Comparison of ENCODE assay signal across 8 mouse cellular contexts in the genomic region with DNA sequence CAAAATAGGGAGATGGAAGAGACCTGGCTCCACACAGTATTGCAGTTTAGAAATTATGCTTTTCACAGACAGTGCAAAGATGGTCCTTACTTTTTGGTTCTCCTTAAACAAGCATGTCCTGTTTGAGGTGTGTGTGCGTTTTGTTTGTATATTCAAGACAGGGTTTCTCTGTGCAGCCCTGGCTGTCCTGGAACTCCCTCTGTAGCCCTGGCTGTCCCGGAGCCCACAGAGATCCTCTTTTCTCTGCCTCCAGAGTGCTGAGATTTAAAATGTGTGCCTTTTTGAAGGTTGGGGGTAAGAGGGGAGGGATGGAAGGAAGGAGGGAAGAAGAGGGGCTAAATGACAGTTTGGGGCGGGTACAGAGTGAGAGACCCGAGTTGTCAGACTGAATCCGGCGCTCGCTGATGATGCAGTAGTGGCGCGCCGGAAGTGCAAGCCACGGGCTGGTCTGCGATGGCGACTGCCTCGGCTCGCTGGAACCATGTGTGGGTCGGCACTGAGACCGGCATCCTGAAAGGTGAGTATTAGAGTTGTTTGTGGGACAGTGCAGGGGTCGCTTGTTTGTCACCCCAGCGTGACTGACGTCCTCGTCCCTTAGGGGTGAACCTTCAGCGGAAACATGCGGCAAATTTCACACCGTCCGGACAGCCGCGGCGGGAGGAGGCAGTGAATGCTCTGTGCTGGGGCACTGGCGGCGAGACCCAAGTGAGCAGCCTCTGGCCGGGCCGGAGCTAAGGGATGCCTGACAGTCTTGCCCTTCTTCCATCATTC. TPM values are rescaled to one million over a fixed set of nuclear protein-coding genes. Genes with fewer than 3 reads are reported as not detected.
DNase-seq lines count a peak whose midpoint lies in the region; ATAC-seq and TF ChIP-seq lines count a peak whose summit lies in the region.

A gene (plus strand): TSS at position 439 of the 771 bp plus-strand sequence.

- H3K9ac ChIP-seq in embryonic facial prominence, embryonic 15.5 days: peak within 1 kb of the TSS; percentile 79
- peak within 1 kb of the TSS; percentile 85 for H3K9ac ChIP-seq in limb, embryonic 13.5 days
- H3K9ac ChIP-seq in midbrain, embryonic 15.5 days: peak within 1 kb of the TSS; percentile 61

- no peaks in the 10 kb centered on the region for H3K27me3 ChIP-seq in embryonic facial prominence, embryonic 15.5 days
- no peaks in the 10 kb centered on the region for H3K27me3 ChIP-seq in limb, embryonic 13.5 days
- H3K27me3 ChIP-seq in midbrain, embryonic 15.5 days (replicated peaks): no peaks in the 10 kb centered on the region

- peak; percentile 92 for DNase-seq in 416B (ENCODE audit: low read depth)
- DNase-seq in heart, adult 8-10 months (ENCODE audit: low spot score): peak; percentile 91
- DNase-seq in kidney, adult 9 months: peak; percentile 92
- DNase-seq in spleen, adult 18-20 months: peak; percentile 79 to 92

- H3K36me3 ChIP-seq in embryonic facial prominence, embryonic 15.5 days: peaks cover 29% of the 10 kb centered on the region
- peaks cover 35% of the 10 kb centered on the region for H3K36me3 ChIP-seq in limb, embryonic 13.5 days
- H3K36me3 ChIP-seq in midbrain, embryonic 15.5 days (replicated peaks): peaks cover 15% of the 10 kb centered on the region; the same call in 1 of the 2 replicates

- peak within 1 kb of the TSS; percentile 86 for H3K4me2 ChIP-seq in embryonic facial prominence, embryonic 15.5 days (replicated peaks)
- peak within 1 kb of the TSS; percentile 75 for H3K4me2 ChIP-seq in limb, embryonic 13.5 days (replicated peaks)
- peak within 1 kb of the TSS; percentile 75 for H3K4me2 ChIP-seq in midbrain, embryonic 15.5 days

- TF ChIP-seq POLR2A in bone marrow, adult 2 months (IDR thresholded peaks at IDR 0.05; ENCODE audit: borderline replicate concordance, control insufficient read depth, low read depth, low read length): peak; percentile 93

- under 1% methylated on average over 32 of the region's 32 CpGs for WGBS in bone marrow, adult 2 months
- under 1% methylated on average over 32 of the region's 32 CpGs for WGBS in embryonic facial prominence, embryonic 15.5 days
- under 1% methylated on average over 32 of the region's 32 CpGs for WGBS in limb, embryonic 13.5 days
- WGBS in midbrain, embryonic 15.5 days: under 1% methylated on average over 32 of the region's 32 CpGs

- H3K4me3 ChIP-seq in bone marrow, adult 2 months (replicated peaks; ENCODE audit: control insufficient read depth, low read depth, low read length): peak within 1 kb of the TSS; percentile 93
- H3K4me3 ChIP-seq in embryonic facial prominence, embryonic 15.5 days (replicated peaks): peak within 1 kb of the TSS; percentile 90
- H3K4me3 ChIP-seq in limb, embryonic 13.5 days: peak within 1 kb of the TSS; percentile 95
- H3K4me3 ChIP-seq in midbrain, embryonic 15.5 days: peak within 1 kb of the TSS; percentile 87

- peak within 1 kb of the TSS; percentile 18; the same call in 1 of the 2 replicates for H3K27ac ChIP-seq in bone marrow, adult 2 months (ENCODE audit: control insufficient read depth, insufficient read depth, low read depth, low read length, poor library complexity)
- peak within 1 kb of the TSS; percentile 77 for H3K27ac ChIP-seq in embryonic facial prominence, embryonic 15.5 days (replicated peaks)
- peak within 1 kb of the TSS; percentile 69 for H3K27ac ChIP-seq in limb, embryonic 13.5 days
- H3K27ac ChIP-seq in midbrain, embryonic 15.5 days: peak within 1 kb of the TSS; percentile 86

- no peaks in the 10 kb centered on the region for H3K4me1 ChIP-seq in bone marrow, adult 2 months (ENCODE audit: control insufficient read depth, insufficient read depth, low read length)
- H3K4me1 ChIP-seq in embryonic facial prominence, embryonic 15.5 days: peaks cover 9% of the 10 kb centered on the region
- peaks cover 16% of the 10 kb centered on the region for H3K4me1 ChIP-seq in limb, embryonic 13.5 days
- H3K4me1 ChIP-seq in midbrain, embryonic 15.5 days: peaks cover 18% of the 10 kb centered on the region

- H3K9me3 ChIP-seq in embryonic facial prominence, embryonic 15.5 days (replicated peaks): no peaks in the 10 kb centered on the region
- H3K9me3 ChIP-seq in limb, embryonic 13.5 days: no peaks in the 10 kb centered on the region
- no peaks in the 10 kb centered on the region for H3K9me3 ChIP-seq in midbrain, embryonic 15.5 days

- TF ChIP-seq CTCF in bone marrow, adult 2 months (IDR thresholded peaks at IDR 0.05; ENCODE audit: control insufficient read depth, insufficient read depth, low read length): no peak

- peak; percentile 90 for ATAC-seq in embryonic facial prominence, embryonic 15.5 days (ENCODE audit: insufficient number of reproducible peaks, low FRiP score, low TSS enrichment, low read depth)
- ATAC-seq in limb, embryonic 13.5 days (ENCODE audit: low FRiP score, low read depth): peak; percentile 95
- peak; percentile 95 for ATAC-seq in midbrain, embryonic 15.5 days (replicated peaks)

RNA-seq across cellular contexts. Expression of the gene that starts here (rescaled TPM):
- polyA plus RNA-seq in bone marrow, adult 2 months (2011; ENCODE audit: insufficient read depth, insufficient read length, low replicate concordance, missing spikeins): 40.8 and 121 TPM in 2 replicates
- polyA plus RNA-seq in embryonic facial prominence, embryonic 15.5 days (2015; fragmentation: Nextera tagmentation; extraction: Ambion mirVana): 89.0 and 90.8 TPM in 2 replicates
- 10 to 100 TPM; 16.1 to 19.6 (median 17.5) TPM for total RNA-seq in heart, adult 8-10 months (2022)
- polyA plus RNA-seq in limb, embryonic 13.5 days (2015; fragmentation: Nextera tagmentation; extraction: Ambion mirVana): 98.7 TPM in 2 replicates
- polyA plus RNA-seq in midbrain, embryonic 15.5 days (2015; fragmentation: Nextera tagmentation; extraction: Ambion mirVana): 100.0 and 103 TPM in 2 replicates

Comparison
In these comparisons a context has a peak if more than half of its experiments do, and no peak if none do; other contexts are left out.
1. Peak in every context shown above with its lines: DNase-seq, ATAC-seq, H3K4me3 ChIP-seq and H3K27ac ChIP-seq.
2. H3K27ac ChIP-seq: peak in every context shown above with its lines; median percentile 86 in midbrain, embryonic 15.5 days; 77 in embryonic facial prominence, embryonic 15.5 days; 69 in limb, embryonic 13.5 days; 18 in bone marrow, adult 2 months.